Mouse (Mus musculus) small intestine, adult 2 months (tissue): ENCODE data around the gene Entpd5. TPM values are rescaled to one million over a fixed set of nuclear protein-coding genes. Genes with fewer than 3 reads are reported as not detected.

ENCODE experiments used
- H3K27ac ChIP-seq: fragments of 200-500 bp; 2 replicates; pipeline ENCODE4 v1.5.1; 2012; ENCODE audit warnings: low read depth, low read length, control low read depth, inconsistent platforms; ENCODE audit not compliant: insufficient read depth
- H3K27me3 ChIP-seq: fragments of 200-500 bp; 2 replicates; pipeline ENCODE4 v1.6.1; 2012; ENCODE audit warnings: mild to moderate bottlenecking, moderate library complexity, low read length, inconsistent platforms; ENCODE audit not compliant: control insufficient read depth, insufficient read depth
- H3K36me3 ChIP-seq: fragments of 200-500 bp; 2 replicates; pipeline ENCODE4 v1.6.1; 2012; ENCODE audit warnings: mild to moderate bottlenecking, low read length, control low read depth, inconsistent platforms; ENCODE audit not compliant: control insufficient read depth, insufficient read depth
- H3K4me1 ChIP-seq: fragments of 200-500 bp; 2 replicates; pipeline ENCODE4 v1.6.1; 2012; ENCODE audit warnings: low read length, inconsistent platforms, mixed read lengths; ENCODE audit not compliant: control insufficient read depth, insufficient read depth, insufficient read length
- H3K4me3 ChIP-seq: fragments of 200-500 bp; 2 replicates; pipeline ENCODE4 v1.5.1; 2012; ENCODE audit warnings: low read depth, mild to moderate bottlenecking, control low read depth, inconsistent platforms, low read length, moderate library complexity
- CTCF ChIP-seq: fragments of 200-500 bp; IDR thresholded peaks from 2 replicates; pipeline ENCODE4 v1.5.1; 2012; ENCODE audit warnings: low read depth, mild to moderate bottlenecking, control low read depth, inconsistent platforms, low read length, moderate library complexity, mixed read lengths; ENCODE audit not compliant: insufficient replicate concordance, insufficient read length; ENCODE audit errors: extremely low read depth
- POLR2A ChIP-seq: fragments of 200-500 bp; IDR thresholded peaks from 2 replicates; pipeline ENCODE4 v1.6.1; 2012; ENCODE audit warnings: low read depth, mild to moderate bottlenecking, control low read depth, inconsistent platforms, low read length, moderate library complexity
- WGBS: fragments of 180-500 bp; shearing (Covaris S2); methylation state at CpG from one replicate; pipeline ENCODE4 v1.1.7; 2018; 5-methylcytosine and 5-hydroxymethylcytosine counted together
- polyA plus RNA-seq: library from polyadenylated mRNA; depleted of rRNA; stranded (reverse); fragments of >200 nt; gene quantifications from 2 replicates; pipeline ENCODE4 v1.2.3, GENCODE M21; 2012

Gene Entpd5
- polyA plus RNA-seq, 1 experiment: 15.5 TPM

DNA sequence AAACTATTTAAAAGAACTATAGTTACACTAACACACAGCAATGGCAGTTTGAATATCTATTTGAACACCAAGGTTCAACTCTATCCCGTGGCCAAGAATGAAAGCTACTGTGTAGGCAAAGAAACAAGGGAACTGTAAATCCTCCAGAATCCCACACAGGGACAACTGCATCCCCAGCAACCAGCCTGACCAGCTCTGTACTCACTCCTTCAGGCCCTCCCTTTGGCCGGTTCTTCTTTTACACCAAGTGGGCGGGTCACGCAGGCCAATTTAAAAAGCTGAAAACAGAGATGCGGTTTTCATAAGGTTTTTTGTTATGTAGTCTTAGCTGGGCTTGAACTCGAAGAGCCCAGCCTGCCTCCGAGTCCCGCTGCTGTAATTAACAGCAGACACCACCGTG, 9.7 kb downstream of the Entpd5 start:
- H3K27ac ChIP-seq: peak overlapping the region; percentile 97
- TF ChIP-seq CTCF: no peak
- TF ChIP-seq POLR2A: no peak
- H3K4me1 ChIP-seq: peaks cover 9% of the 10 kb centered on the region; the same call in 1 of the 2 replicates
- H3K36me3 ChIP-seq: peaks cover 16% of the 10 kb centered on the region
- WGBS: 48% methylated on average over 9 of the region's 9 CpGs
- H3K27me3 ChIP-seq: no peaks in the 10 kb centered on the region
- H3K4me3 ChIP-seq: peak overlapping the region; percentile 57

DNA sequence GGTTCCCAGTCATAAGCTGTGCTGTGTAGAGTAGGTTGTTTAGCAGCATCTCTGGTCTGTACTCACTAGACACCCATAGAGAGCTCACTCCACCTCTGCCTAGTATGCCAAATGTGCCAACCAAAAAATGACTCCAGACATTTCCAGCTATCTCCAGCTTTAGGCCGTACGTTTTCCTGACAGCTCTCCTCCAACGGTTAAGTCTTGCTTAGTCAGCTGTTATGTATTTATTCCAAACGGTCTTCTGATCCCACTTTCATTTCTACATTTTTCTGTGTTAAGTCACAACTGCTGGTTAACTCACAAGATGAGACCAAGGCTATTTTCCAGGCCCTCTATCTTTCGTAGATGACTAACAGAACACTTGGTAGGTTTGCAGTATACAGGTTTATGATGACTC, 10.2 kb downstream of the Entpd5 start:
- H3K36me3 ChIP-seq: peaks cover 19% of the 10 kb centered on the region
- H3K27me3 ChIP-seq: no peaks in the 10 kb centered on the region
- peaks cover 7% of the 10 kb centered on the region; the same call in 1 of the 2 replicates for H3K4me1 ChIP-seq
- TF ChIP-seq POLR2A (no peak), CTCF (no peak)
- no peak overlapping the region for H3K4me3 ChIP-seq
- H3K27ac ChIP-seq: no peak overlapping the region
- WGBS: 76% methylated on average over 5 of the region's 5 CpGs

DNA sequence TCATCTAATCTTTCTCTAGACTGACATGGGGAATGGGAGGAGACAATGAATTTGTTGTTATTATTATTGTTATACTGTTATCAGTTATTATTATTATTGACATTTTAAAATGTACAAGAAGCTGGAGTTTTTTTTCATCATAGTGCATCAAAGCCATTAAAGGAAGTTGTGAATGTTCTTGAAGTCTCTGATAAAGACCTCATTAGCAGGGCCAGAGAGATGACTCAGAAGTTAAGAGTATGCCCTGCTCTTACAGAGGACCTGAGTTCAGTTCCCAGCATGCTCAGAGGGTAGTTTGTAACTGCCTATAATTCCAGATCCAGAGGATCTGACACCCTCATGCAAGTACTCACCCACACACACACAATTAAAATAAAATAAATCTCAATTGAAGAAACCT, 11.1 kb downstream of the Entpd5 start:
- peaks cover 7% of the 10 kb centered on the region; the same call in 1 of the 2 replicates for H3K4me1 ChIP-seq
- no peaks in the 10 kb centered on the region for H3K27me3 ChIP-seq
- H3K4me3 ChIP-seq: no peak overlapping the region
- H3K27ac ChIP-seq: no peak overlapping the region
- TF ChIP-seq POLR2A: no peak
- no peak for TF ChIP-seq CTCF
- H3K36me3 ChIP-seq: peaks cover 22% of the 10 kb centered on the region

DNA sequence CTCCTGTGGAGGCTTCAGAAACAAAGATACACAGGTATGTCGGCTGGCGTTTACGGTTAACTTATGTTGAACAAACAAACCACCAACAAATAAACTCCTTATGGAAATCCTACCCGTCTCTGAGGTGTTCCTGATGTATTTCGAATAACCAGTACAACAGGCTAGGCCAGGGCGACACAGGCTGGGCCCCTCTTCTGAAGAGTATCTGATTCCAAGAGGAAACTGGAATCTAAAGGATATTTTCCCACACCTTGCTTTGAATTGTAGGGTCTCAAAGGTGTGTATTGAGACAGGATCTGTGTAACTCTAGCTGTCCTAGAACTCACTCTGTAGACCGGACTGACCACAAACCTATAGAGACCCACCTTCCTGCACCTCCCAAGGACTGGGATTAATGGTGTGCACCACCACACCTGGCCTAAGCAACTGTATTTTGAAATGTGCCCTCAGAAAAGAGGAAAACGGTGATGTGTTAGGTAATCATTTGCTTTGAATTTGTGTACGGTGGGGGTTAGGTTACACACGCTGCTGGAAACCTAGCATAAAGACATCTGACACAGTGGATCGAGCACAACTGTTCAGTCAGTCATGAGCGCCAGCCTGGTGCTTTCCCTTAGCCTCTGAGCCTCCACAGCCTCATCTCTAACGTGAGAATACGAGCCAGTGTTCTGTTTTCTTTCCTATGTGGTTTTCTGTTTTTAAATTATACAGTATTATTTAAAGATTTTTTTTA, 11.7 kb downstream of the Entpd5 start:
- Histone ChIP-seq H3K36me3 (peaks cover 27% of the 10 kb centered on the region), H3K4me1 (peaks cover 3% of the 10 kb centered on the region; the same call in 1 of the 2 replicates), H3K27ac (no peak overlapping the region), H3K27me3 (no peaks in the 10 kb centered on the region), H3K4me3 (no peak overlapping the region)
- WGBS: 91% methylated on average over 14 of the region's 14 CpGs
- TF ChIP-seq CTCF: no peak
- no peak for TF ChIP-seq POLR2A

DNA sequence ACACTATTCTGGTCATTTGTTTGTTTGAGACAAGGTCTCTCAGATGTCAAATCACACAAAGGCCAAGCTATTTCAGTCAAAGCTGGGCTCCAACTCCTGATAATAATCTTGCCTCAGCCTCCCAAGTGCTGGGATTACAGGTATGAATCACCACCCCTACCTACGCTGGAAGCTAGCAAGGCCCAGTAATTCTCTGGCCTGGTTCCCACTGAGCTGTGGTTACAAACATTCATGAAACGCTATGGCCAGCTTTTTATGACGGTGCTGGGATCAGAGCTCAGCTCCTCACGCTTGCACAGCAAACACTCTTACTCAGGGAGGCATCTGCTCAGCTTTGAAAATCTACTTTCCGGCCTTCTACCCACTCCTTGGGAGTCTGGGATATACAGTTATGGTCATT, 15.0 kb downstream of the Entpd5 start:
- no peak overlapping the region for H3K27ac ChIP-seq
- no peak overlapping the region for H3K4me3 ChIP-seq
- H3K36me3 ChIP-seq: peaks cover 37% of the 10 kb centered on the region
- TF ChIP-seq POLR2A (no peak), CTCF (no peak)
- no peaks in the 10 kb centered on the region; the same call in 1 of the 2 replicates for H3K4me1 ChIP-seq
- WGBS: 50% methylated on average over 5 of the region's 5 CpGs
- H3K27me3 ChIP-seq: no peaks in the 10 kb centered on the region

DNA sequence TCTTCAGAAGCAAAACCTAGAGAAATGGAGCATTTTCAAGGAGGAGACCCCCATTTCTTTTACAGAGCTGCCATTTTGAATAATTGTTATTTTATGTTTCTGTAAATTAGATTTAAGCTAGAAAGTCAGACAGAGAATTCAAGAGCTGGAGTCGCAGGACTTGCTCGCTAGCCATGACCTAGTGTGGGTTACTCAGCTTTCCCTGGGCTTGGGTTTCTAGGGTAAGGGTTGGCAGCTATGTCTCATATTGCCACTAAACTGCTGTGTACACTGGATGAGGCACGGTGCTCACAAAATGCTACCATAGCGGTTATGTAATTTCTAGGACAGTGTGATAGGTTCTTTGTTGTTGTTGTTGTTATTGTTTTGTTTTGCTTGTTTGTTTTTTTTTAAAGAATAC, 16.1 kb downstream of the Entpd5 start:
- H3K27ac ChIP-seq: no peak overlapping the region
- TF ChIP-seq POLR2A (no peak), CTCF (no peak)
- H3K27me3 ChIP-seq: no peaks in the 10 kb centered on the region
- no peak overlapping the region for H3K4me3 ChIP-seq
- peaks cover 41% of the 10 kb centered on the region for H3K36me3 ChIP-seq
- WGBS: 96% methylated on average over 4 of the region's 4 CpGs
- H3K4me1 ChIP-seq: no peaks in the 10 kb centered on the region; the same call in 1 of the 2 replicates

DNA sequence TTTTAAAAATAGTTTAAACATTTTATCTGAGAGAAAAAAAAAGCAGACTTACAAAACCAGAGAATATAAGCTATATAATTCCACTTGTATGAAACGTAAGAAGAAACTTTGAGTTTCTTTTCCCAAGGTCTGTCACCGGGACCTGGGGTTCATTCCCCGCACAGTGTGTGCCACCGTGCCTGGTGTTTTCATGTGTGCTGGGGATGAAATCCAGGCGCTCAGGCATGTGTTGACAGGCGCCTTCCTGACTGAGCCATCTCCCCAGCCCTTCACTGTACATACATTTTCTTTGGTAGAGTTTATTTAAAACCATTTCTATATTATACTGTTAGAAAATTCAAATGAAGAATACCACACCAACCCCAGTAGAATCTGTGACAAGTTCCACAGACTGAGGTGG, 18.5 kb downstream of the Entpd5 start:
- Histone ChIP-seq H3K27me3 (no peaks in the 10 kb centered on the region), H3K4me3 (no peak overlapping the region), H3K27ac (no peak overlapping the region), H3K36me3 (peaks cover 52% of the 10 kb centered on the region), H3K4me1 (no peaks in the 10 kb centered on the region; the same call in 1 of the 2 replicates)
- WGBS: 92% methylated on average over 6 of the region's 6 CpGs
- no peak for TF ChIP-seq POLR2A
- TF ChIP-seq CTCF: no peak
